ENCODE assay signal across 8 mouse cellular contexts in the genomic region with DNA sequence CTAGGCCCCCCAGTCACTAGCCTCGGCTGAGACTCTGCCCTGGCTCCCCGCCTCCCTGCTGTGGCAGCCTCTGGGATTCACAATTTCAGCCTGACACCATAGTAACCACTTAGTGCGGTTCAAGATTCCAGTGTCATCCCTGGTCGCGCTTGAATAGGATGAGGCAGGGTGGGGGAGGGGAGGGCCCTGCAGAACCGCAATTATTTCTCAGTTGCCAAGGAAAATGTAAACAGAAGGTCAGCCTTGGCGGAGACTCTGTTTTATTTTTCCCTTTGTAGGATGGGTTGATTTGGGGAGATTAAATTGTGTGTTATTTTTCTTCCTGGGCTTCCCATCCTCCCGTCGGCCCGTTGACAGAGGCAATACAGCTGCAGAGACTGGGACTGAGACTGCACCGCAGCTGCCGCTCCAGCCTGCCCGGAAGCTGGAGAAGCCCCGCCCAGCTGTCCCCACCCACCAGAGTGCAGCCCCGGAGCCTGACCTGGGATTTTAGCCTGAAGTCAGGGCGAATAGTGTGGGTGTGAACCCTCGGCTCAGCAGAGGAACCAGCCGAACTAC.
A peak's percentile ranks its signal among the peaks of the same experiment; 100 is the strongest.
DNase-seq lines count a peak whose midpoint lies in the region; ATAC-seq lines count a peak whose summit lies in the region.

No protein-coding gene starts in this region.

- WGBS in forebrain, embryonic 14.5 days: 2% methylated on average over 18 of the region's 18 CpGs
- WGBS in limb, embryonic 11.5 days: under 1% methylated on average over 18 of the region's 18 CpGs
- under 1% methylated on average over 18 of the region's 18 CpGs for WGBS in midbrain, embryonic 12.5 days

- H3K4me3 ChIP-seq in forebrain, embryonic 14.5 days (ENCODE audit: low read depth, low read length): peak overlapping the region; percentile 10; the same call in 1 of the 2 replicates
- H3K4me3 ChIP-seq in limb, embryonic 11.5 days (ENCODE audit: low read depth, low read length): peak overlapping the region; percentile 14; the same call in 1 of the 2 replicates
- peak overlapping the region; percentile 10; the same call in 1 of the 2 replicates for H3K4me3 ChIP-seq in midbrain, embryonic 12.5 days

- peak overlapping the region; percentile 31 for H3K4me2 ChIP-seq in forebrain, embryonic 14.5 days (ENCODE audit: low read length)
- H3K4me2 ChIP-seq in limb, embryonic 11.5 days (ENCODE audit: low read depth, severe bottlenecking): peak overlapping the region; percentile 45
- H3K4me2 ChIP-seq in midbrain, embryonic 12.5 days (replicated peaks): peak overlapping the region; percentile 43

- intact Hi-C loops in left cerebral cortex, postnatal 4 days (cut with DNase I): no loop called here
- intact Hi-C loops in left cerebral cortex, postnatal 25 days (cut with DNase I): no loop called here
- intact Hi-C loops in heart, postnatal 36 days (cut with DNase I): no loop called here

- H3K9ac ChIP-seq in forebrain, embryonic 14.5 days (ENCODE audit: low read length): peak overlapping the region; percentile 32
- peak overlapping the region; percentile 28; the same call in 1 of the 2 replicates for H3K9ac ChIP-seq in limb, embryonic 11.5 days (ENCODE audit: low read length)
- H3K9ac ChIP-seq in midbrain, embryonic 12.5 days (replicated peaks): no peak overlapping the region

- H3K27ac ChIP-seq in forebrain, embryonic 14.5 days (ENCODE audit: low read depth, low read length): peak overlapping the region; percentile 75
- no peak overlapping the region for H3K27ac ChIP-seq in limb, embryonic 11.5 days (replicated peaks; ENCODE audit: low read depth, low read length)
- H3K27ac ChIP-seq in midbrain, embryonic 12.5 days (replicated peaks): peak overlapping the region; percentile 88

- H3K9me3 ChIP-seq in forebrain, embryonic 14.5 days (replicated peaks; ENCODE audit: control insufficient read depth, low read length): no peaks in the 10 kb centered on the region
- H3K9me3 ChIP-seq in limb, embryonic 11.5 days (ENCODE audit: control insufficient read depth, low read length): no peaks in the 10 kb centered on the region
- no peaks in the 10 kb centered on the region for H3K9me3 ChIP-seq in midbrain, embryonic 12.5 days

- DNase-seq in left cerebral cortex, postnatal 4 days: peak; percentile 45
- no peak for DNase-seq in left cerebral cortex, postnatal 25 days (ENCODE audit: low spot score in 2 of 2)
- peak; percentile 70 for DNase-seq in forebrain, embryonic 14.5 days (ENCODE audit: low spot score)
- peak; percentile 51 to 53 for DNase-seq in heart, postnatal 36 days
- peak; percentile 76 for DNase-seq in limb, embryonic 11.5 days (ENCODE audit: low spot score)
- DNase-seq in thymus, postnatal 14 days: peak; percentile 68

- peak; percentile 64 for ATAC-seq in forebrain, embryonic 14.5 days
- peak; percentile 58; the same call in 1 of the 2 replicates for ATAC-seq in limb, embryonic 11.5 days (ENCODE audit: insufficient number of reproducible peaks, low FRiP score, low TSS enrichment, low read depth)
- peak; percentile 73 for ATAC-seq in midbrain, embryonic 12.5 days (ENCODE audit: low FRiP score, low read depth)
- ATAC-seq in cerebellum, adult (ENCODE audit: insufficient number of reproducible peaks, low FRiP score, low TSS enrichment): no peak

- H3K36me3 ChIP-seq in forebrain, embryonic 14.5 days (ENCODE audit: control insufficient read depth, insufficient read depth, low read length): no peaks in the 10 kb centered on the region
- H3K36me3 ChIP-seq in limb, embryonic 11.5 days (ENCODE audit: control insufficient read depth, insufficient read depth, low read length): no peaks in the 10 kb centered on the region
- H3K36me3 ChIP-seq in midbrain, embryonic 12.5 days: no peaks in the 10 kb centered on the region

- peaks cover 20% of the 10 kb centered on the region for H3K4me1 ChIP-seq in forebrain, embryonic 14.5 days (ENCODE audit: control insufficient read depth, insufficient read depth, low read length)
- no peaks in the 10 kb centered on the region for H3K4me1 ChIP-seq in limb, embryonic 11.5 days (ENCODE audit: control insufficient read depth, insufficient read depth, low read length)
- peaks cover 67% of the 10 kb centered on the region for H3K4me1 ChIP-seq in midbrain, embryonic 12.5 days

- peaks cover 19% of the 10 kb centered on the region for H3K27me3 ChIP-seq in forebrain, embryonic 14.5 days (replicated peaks; ENCODE audit: control insufficient read depth, insufficient read depth, low read length)
- H3K27me3 ChIP-seq in limb, embryonic 11.5 days (ENCODE audit: control insufficient read depth, insufficient read depth, low read length): no peaks in the 10 kb centered on the region
- H3K27me3 ChIP-seq in midbrain, embryonic 12.5 days: 0 out of 2 replicates have a peak, but pooled peaks cover 7% of the 10 kb centered on the region

Comparison
In these comparisons a context has a peak if more than half of its experiments do, and no peak if none do; other contexts are left out.
1. DNase-seq: peak in left cerebral cortex, postnatal 4 days (single experiment), forebrain, embryonic 14.5 days (single experiment), heart, postnatal 36 days (2 of 2), limb, embryonic 11.5 days (single experiment) and thymus, postnatal 14 days (single experiment); none in left cerebral cortex, postnatal 25 days (0 of 2).
2. Peak in every context shown above with its lines, with median percentiles within 50 percentile points of each other: H3K4me2 ChIP-seq and H3K4me3 ChIP-seq.